Mouse (Mus musculus) mature B cell (primary cell): ENCODE data around the gene Dcpp2.
"Not testable (repeated sequence)": the region's sequence is repeated elsewhere in the genome, so short reads cannot be mapped to it uniquely, and the experiment has no call there.

Source experiments
- in situ Hi-C: fragments of 300-500 bp; cut with MboI; formaldehyde crosslinking; loops from 2 replicates; pipeline ENCODE4 v1.14.3; 2019

The Dcpp2 gene

GRCm38 (mm10) chr17:23925090-23925493 is 44.4 kb downstream of the Dcpp2 start:
- in situ Hi-C loops, result no loop called here

- in situ Hi-C loops, result no loop called here
These were observed 50.5 kb downstream of the Dcpp2 start for GRCm38 (mm10) chr17:23931157-23931556.

GRCm38 (mm10) chr17:23941372-23941771 is 60.7 kb downstream of the Dcpp2 start, which contains the start of gene Sbp:
Gene Sbp (plus strand): TSS chr17:23941672.
- in situ Hi-C loops, result no loop called here

- in situ Hi-C loops, result not testable (repeated sequence)
These were observed 66.8 kb downstream of the Dcpp2 start for GRCm38 (mm10) chr17:23947486-23947885.

GRCm38 (mm10) chr17:23949068-23949467 is 68.4 kb downstream of the Dcpp2 start:
- in situ Hi-C loops, result no loop called here
